Mouse (Mus musculus) lung, postnatal 25 days (tissue): ENCODE data around the gene Rpl3l.
"Not testable (repeated sequence)": the region's sequence is repeated elsewhere in the genome, so short reads cannot be mapped to it uniquely, and the experiment has no call there.

Experiments used
- DNase-seq: peaks from one replicate; pipeline ENCODE4 v3.0.0; 2022; ENCODE audit warnings: low spot score

Gene Rpl3l

GRCm38 (mm10) chr17:24719494-24720222, 8.0 kb upstream of the Rpl3l start:
- peak; percentile 99 for DNase-seq

GRCm38 (mm10) chr17:24720616-24721015, 7.0 kb upstream of the Rpl3l start:
- not testable (repeated sequence) for DNase-seq

- DNase-seq, result not testable (repeated sequence)
These were observed 6.2 kb upstream of the Rpl3l start for GRCm38 (mm10) chr17:24721383-24721955.

- no peak for DNase-seq
These were observed 5.2 kb upstream of the Rpl3l start for GRCm38 (mm10) chr17:24722220-24722924.

DNA sequence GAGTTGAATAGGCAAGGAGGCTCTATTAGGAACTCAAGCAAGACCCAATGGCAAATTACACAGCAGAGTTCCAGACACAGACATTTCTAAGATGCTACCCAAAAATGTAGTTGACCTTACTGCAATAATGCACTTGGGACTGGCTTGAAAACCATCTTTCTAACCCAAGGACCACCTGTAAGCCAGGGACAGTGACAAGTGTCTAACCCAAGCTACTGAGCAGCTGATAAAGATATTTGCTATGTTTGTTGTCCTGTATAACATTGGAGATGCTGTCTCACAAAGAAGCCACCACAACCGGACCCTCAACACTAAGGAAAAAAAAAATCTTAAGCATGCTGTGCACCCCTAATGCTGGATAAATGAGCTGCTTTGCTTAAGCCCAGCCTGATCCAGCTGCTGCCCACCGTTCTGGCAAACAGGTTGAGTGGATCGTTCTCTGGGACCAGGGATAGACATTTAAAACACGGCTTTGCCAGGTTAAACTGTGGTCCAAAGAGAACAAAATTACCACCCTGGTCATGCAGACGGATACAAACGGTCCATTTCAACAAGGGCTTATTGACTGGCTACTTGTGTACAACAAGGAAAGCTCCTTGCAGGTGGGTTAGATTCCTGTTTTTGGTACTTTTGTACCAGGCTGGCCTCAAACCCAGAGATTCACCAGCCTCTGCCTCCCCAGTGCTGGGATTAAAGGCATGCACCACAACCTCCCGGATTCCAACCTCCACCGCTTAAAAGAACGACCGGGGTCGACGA, 4.3 kb upstream of the Rpl3l start:
- no peak for DNase-seq

DNA sequence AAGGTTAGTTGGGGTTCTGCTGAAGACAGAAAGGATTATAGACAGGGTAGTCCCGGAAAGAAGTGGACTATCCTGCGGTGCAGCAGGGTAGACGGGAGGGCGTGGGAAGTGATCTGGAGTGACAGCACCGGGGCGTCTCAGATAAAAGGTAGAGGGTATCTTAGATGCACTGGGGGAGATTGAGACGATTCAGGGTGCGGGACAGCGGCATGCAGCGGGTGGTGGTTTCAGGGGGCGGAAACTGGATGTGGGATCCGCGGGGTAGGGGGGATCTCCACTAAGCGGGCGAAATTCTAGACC, 3.8 kb upstream of the Rpl3l start:
- DNase-seq, result no peak

DNA sequence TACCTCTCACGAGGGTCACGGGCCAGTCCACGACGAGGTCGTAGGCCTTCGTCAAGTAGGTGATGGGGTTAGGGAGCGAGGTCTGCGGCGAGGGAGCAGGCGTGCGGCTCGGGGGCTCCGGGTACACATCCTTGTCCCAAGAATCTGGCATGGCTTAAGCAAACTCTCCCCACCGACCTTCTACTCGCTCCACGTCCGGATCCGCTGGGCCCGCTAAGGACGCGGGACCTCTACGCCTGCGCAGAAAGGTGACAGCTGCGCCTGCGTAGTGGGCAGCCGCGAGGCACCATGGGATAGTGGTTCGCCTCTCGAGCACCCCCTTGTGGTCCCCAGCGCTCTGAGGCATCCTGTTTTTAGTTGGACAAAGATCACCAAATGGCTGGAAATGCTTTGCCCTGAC, 3.4 kb upstream of the Rpl3l start, which contains the start of gene Ndufb10:
Gene Ndufb10 (minus strand): TSS at position 295 of the 400 bp plus-strand sequence.
- peak; percentile 95 for DNase-seq

- no peak for DNase-seq
These were observed 1.8 kb upstream of the Rpl3l start for GRCm38 (mm10) chr17:24725637-24726390.

GRCm38 (mm10) chr17:24728184-24728583, 564 bp downstream of the Rpl3l start:
- DNase-seq, result no peak

GRCm38 (mm10) chr17:24729067-24729466, 1.4 kb downstream of the Rpl3l start:
- no peak for DNase-seq

GRCm38 (mm10) chr17:24730787-24731186, 3.2 kb downstream of the Rpl3l start:
- no peak for DNase-seq

- no peak for DNase-seq
These were observed 4.8 kb downstream of the Rpl3l start for GRCm38 (mm10) chr17:24732233-24732935.

DNA sequence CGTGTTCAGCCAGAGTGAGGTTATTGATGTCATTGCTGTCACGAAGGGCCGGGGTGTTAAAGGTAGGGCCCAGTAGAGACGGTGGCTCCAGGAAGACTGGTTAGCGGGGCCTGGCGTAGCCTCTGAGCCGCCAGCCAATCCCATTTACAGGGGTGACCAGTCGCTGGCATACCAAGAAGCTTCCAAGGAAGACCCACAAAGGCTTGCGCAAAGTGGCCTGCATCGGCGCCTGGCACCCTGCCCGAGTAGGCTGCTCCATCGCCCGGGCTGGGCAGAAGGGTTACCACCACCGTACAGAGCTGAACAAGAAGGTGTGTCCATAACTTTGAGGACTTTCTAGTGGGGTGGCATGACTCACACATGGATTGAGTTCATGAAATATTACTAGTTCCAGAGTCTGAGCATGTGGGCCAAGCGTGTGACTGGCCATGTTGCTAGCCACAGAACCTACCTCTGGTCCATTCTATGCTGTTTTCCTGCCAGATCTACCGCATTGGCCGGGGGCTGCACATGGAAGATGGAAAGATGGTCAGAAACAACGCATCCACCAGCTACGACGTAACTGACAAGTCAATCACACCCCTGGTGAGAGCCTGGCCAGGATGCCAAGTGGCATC, 5.9 kb downstream of the Rpl3l start:
- no peak for DNase-seq

DNA sequence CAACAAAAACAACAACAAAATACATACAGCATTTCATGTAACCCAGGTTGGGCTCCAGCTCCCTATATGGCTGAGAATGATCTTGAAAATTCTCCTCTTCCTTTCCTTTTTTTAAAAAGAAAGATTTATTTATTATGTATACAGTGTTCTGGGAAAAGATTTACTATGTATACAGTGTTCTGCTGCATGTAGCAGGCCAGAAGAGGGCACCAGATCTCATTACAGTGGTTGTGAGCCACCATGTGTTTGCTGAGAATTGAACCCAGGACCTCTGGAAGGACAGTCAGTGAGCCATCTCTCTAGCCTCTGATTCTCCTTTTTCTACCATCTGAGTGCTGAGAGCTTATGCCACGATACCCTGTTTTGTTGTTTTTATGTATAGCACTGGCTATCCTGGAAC, 6.9 kb downstream of the Rpl3l start:
- DNase-seq, result no peak

- DNase-seq, result no peak
These were observed 7.8 kb downstream of the Rpl3l start for GRCm38 (mm10) chr17:24735446-24735845.

GRCm38 (mm10) chr17:24736330-24737051, 8.9 kb downstream of the Rpl3l start, which contains the start of gene Msrb1:
TSS of gene Msrb1 (plus strand) at chr17:24736642.
- peak; percentile 99 for DNase-seq

GRCm38 (mm10) chr17:24737135-24737810, 9.7 kb downstream of the Rpl3l start:
- DNase-seq, result peak; percentile 53

DNA sequence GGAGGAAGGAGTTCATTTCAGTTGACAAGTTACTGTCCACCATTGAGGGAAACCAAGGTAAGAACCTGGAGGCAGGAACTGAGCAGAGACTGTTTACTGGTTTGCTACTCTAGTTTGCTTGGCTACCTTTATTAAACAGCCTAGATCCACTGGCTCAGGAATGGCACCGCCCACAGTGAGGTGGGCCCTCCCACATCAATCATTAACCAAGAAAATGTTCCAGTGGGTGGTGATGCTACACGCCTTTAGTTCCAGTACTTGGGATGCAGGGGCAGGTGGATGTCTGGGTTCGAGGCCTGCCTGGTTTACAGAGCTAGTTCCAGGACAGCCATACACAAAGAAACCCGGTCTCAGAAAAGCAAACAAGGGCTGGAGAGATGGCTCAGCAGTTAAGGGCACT, 10.6 kb downstream of the Rpl3l start:
- no peak for DNase-seq

DNA sequence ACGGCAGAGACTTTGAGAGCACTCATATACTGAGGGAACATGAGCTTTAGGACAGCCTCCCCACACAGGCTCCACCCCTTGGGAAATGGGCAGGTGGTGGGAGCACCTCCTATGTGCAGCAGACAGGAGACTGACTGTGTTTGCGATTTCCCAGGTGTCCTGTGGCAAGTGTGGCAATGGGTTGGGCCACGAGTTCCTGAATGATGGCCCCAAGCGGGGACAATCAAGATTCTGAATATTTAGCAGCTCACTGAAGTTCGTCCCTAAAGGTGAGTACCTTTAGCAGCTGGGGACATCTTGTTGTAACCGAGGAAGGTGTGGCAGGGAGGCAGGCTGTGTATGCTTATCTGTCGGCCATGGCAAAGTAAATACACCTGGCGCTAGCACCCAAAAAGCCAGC, 12.3 kb downstream of the Rpl3l start:
- DNase-seq, result no peak
